In genomic region chr4:150401830-150402607, GRCm38 (mm10) we compare ENCODE assay signal across 9 mouse cellular contexts.
DNase-seq lines count a peak whose midpoint lies in the region; ATAC-seq and TF ChIP-seq lines count a peak whose summit lies in the region.
"Had no signal": no experiment of that assay in that cellular context is flagged by ENCODE, and none has a peak within 500 bp of the region (broad histone marks: within the 10 kb centered on the region; RNA-seq: fewer than 3 reads in every experiment).

No protein-coding gene starts in this region.

- no peaks in the 10 kb centered on the region for H3K36me3 ChIP-seq in liver, adult 2 months (ENCODE audit: control insufficient read depth, insufficient read depth, low read length)
- no peaks in the 10 kb centered on the region for H3K36me3 ChIP-seq in heart, embryonic 15.5 days

- H3K79me2 ChIP-seq in liver, adult 2 months (ENCODE audit: control insufficient read depth, insufficient read depth, low read length): peaks cover 31% of the 10 kb centered on the region; the same call in 1 of the 2 replicates

- H3K9ac ChIP-seq in liver, adult 2 months (ENCODE audit: low read depth, low read length): no peak overlapping the region
- H3K9ac ChIP-seq in heart, embryonic 15.5 days: no peak overlapping the region

- 11% methylated on average over 13 of the region's 13 CpGs for WGBS in liver, adult 2 months
- 29% methylated on average over 13 of the region's 13 CpGs for WGBS in heart, embryonic 15.5 days

- TF ChIP-seq CTCF in liver, adult 2 months (IDR thresholded peaks at IDR 0.05; ENCODE audit: low read depth, low read length): no peak

- intact Hi-C loops in gastrocnemius, postnatal 14 days (cut with DNase I; ENCODE audit: low total_unique reads): no loop called here

- no peak overlapping the region for H3K4me2 ChIP-seq in heart, embryonic 15.5 days

- ATAC-seq in heart, embryonic 15.5 days (replicated peaks; ENCODE audit: insufficient number of reproducible peaks, insufficient read depth, low FRiP score, low read depth): no peak

- H3K27ac ChIP-seq in liver, adult 2 months (replicated peaks; ENCODE audit: insufficient read depth, low read depth, low read length): peak overlapping the region; percentile 42
- peak overlapping the region; percentile 34; the same call in 1 of the 2 replicates for H3K27ac ChIP-seq in heart, embryonic 15.5 days

- H3K27me3 ChIP-seq in liver, adult 2 months (ENCODE audit: control insufficient read depth, insufficient read depth, low read length): no peaks in the 10 kb centered on the region
- H3K27me3 ChIP-seq in heart, embryonic 15.5 days: no peaks in the 10 kb centered on the region

- H3K9me3 ChIP-seq in heart, embryonic 15.5 days (replicated peaks): no peaks in the 10 kb centered on the region

- peak; percentile 78 for DNase-seq in liver, adult 2 months (ENCODE audit: extremely low read depth, low read depth, low spot score)
- DNase-seq in liver: no peak
- DNase-seq in adrenal gland, postnatal 25 days: peak; percentile 21
- DNase-seq in lung, postnatal 25 days (ENCODE audit: low spot score): peak; percentile 18
- DNase-seq in gastrocnemius, postnatal 14 days: no peak
- DNase-seq in cerebellum, adult 11-12 months: no peak
- DNase-seq in spleen, adult 18-20 months: no peak
- DNase-seq: kidney, adult 11 months had no signal

- no peak overlapping the region for H3K4me3 ChIP-seq in liver, adult 2 months (ENCODE audit: insufficient read depth, low read depth, low read length)
- no peak overlapping the region for H3K4me3 ChIP-seq in heart, embryonic 15.5 days

- peaks cover 40% of the 10 kb centered on the region for H3K4me1 ChIP-seq in liver, adult 2 months (ENCODE audit: control insufficient read depth, insufficient read depth, low read length)
- peaks cover 77% of the 10 kb centered on the region for H3K4me1 ChIP-seq in heart, embryonic 15.5 days (replicated peaks)

- no peak for TF ChIP-seq POLR2A in liver, adult 2 months (IDR thresholded peaks at IDR 0.05; ENCODE audit: extremely low read depth, insufficient read depth, low read length)

Comparison
In these comparisons a context has a peak if more than half of its experiments do, and no peak if none do; other contexts are left out.
1. DNase-seq: peak in liver, adult 2 months (single experiment), adrenal gland, postnatal 25 days (single experiment) and lung, postnatal 25 days (single experiment); none in liver (single experiment), gastrocnemius, postnatal 14 days (single experiment), cerebellum, adult 11-12 months (single experiment) and spleen, adult 18-20 months (0 of 2).